Mouse (Mus musculus) brain, adult 2 months (tissue): ENCODE results near the gene Gm49325.
"Not testable (repeated sequence)": the region's sequence is repeated elsewhere in the genome, so short reads cannot be mapped to it uniquely, and the experiment has no call there.

Source experiments
- DNase-seq: peaks from one replicate; pipeline ENCODE4 v3.0.0; 2011; ENCODE audit warnings: low read depth, low spot score

Gene Gm49325

DNA sequence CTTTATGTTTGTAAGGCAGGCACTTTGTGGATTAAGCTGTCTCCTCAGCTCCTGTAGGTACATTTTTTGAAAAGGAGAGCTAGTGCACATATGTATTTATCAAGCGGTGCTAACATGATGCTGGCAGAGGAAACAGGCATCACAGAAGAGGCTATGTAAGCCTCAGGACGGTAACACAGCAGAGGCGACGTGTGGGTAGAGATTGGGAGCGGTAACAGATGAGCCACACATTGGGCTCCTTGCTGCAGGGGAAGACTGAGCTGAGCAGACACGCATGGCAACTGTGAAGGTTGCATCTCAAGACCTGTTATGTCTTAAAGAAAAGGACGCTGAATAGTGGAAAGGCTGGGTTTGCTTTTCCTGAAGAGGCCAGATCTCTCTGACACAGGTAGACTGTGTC is 77.0 kb downstream of the Gm49325 start:
- DNase-seq: peak; percentile 55

DNA sequence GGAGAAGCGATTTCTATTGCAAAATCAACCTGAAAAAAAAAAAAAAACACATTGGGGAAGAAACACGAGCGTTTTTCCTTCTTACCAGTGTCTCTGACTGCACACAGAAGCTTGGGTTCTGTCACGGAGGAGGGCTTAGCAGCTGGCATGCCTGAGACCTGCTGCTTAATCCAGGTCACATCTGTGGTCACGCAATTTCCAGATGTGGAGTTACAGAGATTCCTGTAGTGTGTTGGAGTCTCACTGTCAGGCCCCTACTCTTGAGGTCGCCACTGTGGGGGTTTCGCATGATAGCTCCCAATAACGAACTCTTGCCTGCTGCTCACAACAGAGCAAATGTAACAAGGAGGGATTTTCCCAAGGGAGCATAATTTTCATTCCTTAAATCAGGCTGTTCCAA is 78.2 kb downstream of the Gm49325 start:
- no peak for DNase-seq

DNA sequence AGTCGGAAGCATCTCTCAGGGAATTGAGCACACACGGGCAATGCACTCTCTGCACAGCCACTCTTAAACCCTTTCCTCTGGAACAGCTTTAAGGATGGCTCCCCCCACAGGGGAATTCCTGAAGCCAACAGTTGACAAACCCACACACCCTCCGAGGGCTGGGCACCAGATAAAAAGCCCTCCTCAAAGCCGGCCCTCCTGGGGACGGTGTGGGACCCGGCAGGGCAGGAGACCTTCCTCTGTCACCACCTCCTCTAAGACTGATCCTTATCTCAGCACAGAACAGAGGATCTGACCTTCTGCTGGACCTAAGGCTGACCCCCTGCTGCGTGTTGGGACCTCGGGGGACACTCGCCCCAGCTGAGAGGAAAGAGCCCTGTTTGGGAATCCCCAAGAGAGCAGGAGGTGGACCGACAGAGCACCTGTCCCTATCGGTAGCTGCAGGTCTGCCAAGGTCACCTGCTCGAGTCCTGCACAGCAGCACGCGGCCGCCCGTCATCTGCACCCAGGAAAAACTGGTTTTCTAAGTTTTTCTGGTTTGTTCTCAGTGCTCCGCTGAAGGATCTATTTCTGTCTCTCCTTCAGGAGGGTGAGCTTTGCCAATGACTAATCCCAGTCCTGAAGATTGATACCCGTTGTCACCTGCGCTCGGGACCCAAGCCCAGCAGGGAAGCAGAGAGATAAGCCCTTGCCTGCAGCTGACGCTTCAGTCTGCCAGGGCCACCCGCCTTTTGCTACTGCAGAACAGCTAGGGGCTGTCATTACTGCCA is 80.1 kb downstream of the Gm49325 start, which contains the start of gene Tspear:
Gene Tspear (plus strand): TSS at position 675 of the 770 bp plus-strand sequence.
- peak; percentile 15 for DNase-seq

DNA sequence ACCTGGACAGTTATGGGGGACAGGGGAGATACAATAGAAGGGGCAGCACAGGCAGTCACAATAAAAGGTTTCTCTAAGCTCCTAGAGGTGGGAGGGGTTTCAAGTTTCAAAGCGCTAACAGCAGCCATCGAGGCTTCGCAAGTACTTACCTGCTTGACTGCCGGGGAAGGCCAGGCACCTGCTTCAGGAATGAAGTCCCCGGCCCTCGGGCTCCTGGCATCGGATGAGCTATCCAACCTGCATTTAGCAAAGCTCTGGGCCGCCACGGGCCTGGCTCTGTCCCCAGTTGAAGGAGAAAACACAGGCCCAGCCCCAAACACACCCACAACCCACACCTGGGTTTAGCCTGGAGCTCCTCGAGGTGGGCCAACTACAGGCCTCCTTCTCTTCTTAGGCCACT is 81.0 kb downstream of the Gm49325 start:
- no peak for DNase-seq

DNA sequence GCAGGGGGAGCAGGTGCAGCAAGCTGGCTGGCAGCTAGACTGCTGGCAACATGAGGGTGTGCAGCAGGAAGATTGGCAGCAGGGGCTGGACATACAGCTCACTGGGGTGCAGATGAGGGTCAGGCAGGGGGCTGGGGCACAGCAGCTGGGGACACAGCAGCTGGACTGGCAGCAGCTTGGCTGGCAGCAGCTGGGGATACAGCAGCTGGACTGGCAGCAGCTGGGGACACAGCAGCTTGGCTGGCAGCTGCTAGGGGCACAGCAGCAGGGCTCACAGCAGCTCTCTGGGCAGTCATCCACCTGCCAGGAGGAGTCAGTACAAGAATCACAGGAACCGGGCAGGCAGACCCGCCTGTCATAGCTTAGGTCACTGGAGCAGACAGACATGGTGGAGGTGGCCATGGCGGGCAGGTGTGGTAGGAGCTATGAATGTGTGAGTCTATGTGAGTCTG is 84.4 kb downstream of the Gm49325 start, which contains the start of gene Gm19402:
Gene Gm19402 (minus strand): TSS at position 402 of the 452 bp plus-strand sequence.
- DNase-seq: not testable (repeated sequence)
